Mouse (Mus musculus) testis, postnatal 10 days (tissue): Measurements from ENCODE around the gene Efhd1.

Experiments
- DNase-seq: peaks from one replicate; pipeline ENCODE4 v3.0.0; 2021; ENCODE audit warnings: low spot score

Efhd1 gene

GRCm38 (mm10) chr1:87270641-87271467 lies 6.7 kb downstream of the Efhd1 start:
- DNase-seq, result peak; percentile 63

- DNase-seq, result no peak
Measured at GRCm38 (mm10) chr1:87271596-87271995, 7.4 kb downstream of the Efhd1 start.

- DNase-seq, result no peak
Measured at GRCm38 (mm10) chr1:87272462-87272861, 8.3 kb downstream of the Efhd1 start.

GRCm38 (mm10) chr1:87273514-87273942 lies 9.4 kb downstream of the Efhd1 start:
- DNase-seq, result peak; percentile 80

- no peak for DNase-seq
Measured at GRCm38 (mm10) chr1:87274134-87274533, 10.0 kb downstream of the Efhd1 start.

GRCm38 (mm10) chr1:87275151-87275550 lies 11.0 kb downstream of the Efhd1 start:
- DNase-seq, result no peak

- no peak for DNase-seq
Measured at GRCm38 (mm10) chr1:87276056-87276455, 11.9 kb downstream of the Efhd1 start.

- no peak for DNase-seq
Measured at GRCm38 (mm10) chr1:87280281-87280680, 16.1 kb downstream of the Efhd1 start.

GRCm38 (mm10) chr1:87281599-87282412 lies 17.6 kb downstream of the Efhd1 start:
- no peak for DNase-seq

GRCm38 (mm10) chr1:87282413-87282788 lies 18.2 kb downstream of the Efhd1 start:
- no peak for DNase-seq

- DNase-seq, result no peak
Measured at GRCm38 (mm10) chr1:87283410-87283960, 19.3 kb downstream of the Efhd1 start.

GRCm38 (mm10) chr1:87287105-87287504 lies 22.9 kb downstream of the Efhd1 start:
- DNase-seq, result no peak

- DNase-seq, result no peak
Measured at GRCm38 (mm10) chr1:87291416-87291815, 27.3 kb downstream of the Efhd1 start.

GRCm38 (mm10) chr1:87292420-87293190 lies 28.4 kb downstream of the Efhd1 start:
- peak; percentile 72 for DNase-seq

GRCm38 (mm10) chr1:87294063-87294710 lies 30.0 kb downstream of the Efhd1 start:
- DNase-seq, result no peak

GRCm38 (mm10) chr1:87294951-87295350 lies 30.8 kb downstream of the Efhd1 start:
- DNase-seq, result no peak

GRCm38 (mm10) chr1:87297346-87297925 lies 33.3 kb downstream of the Efhd1 start:
- DNase-seq, result no peak

- no peak for DNase-seq
Measured at GRCm38 (mm10) chr1:87300360-87301286, 36.5 kb downstream of the Efhd1 start.

- DNase-seq, result no peak
Measured at GRCm38 (mm10) chr1:87301971-87302370, 37.8 kb downstream of the Efhd1 start.

- DNase-seq, result no peak
Measured at GRCm38 (mm10) chr1:87308952-87309351, 44.8 kb downstream of the Efhd1 start.
